Mouse (Mus musculus): Measurements from ENCODE around the gene Gm10283.

DNA sequence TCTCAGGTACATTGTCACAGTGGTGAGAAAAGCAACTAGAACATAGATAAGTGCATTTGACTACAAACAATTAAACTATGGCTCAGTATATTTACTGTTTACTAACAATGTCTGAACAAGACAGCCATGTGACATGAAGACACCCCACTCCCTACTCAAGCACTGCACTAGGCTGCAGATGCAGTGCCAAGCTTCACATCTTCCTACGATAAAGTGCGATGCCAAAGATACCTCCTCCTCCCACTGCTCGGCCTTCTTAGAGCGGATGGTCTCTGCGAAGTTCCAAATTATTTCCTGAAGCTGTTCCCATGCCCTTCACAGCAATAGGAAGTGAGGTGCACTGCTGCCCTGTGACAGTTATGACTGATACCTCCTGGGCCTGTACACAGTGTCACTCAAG, 70.3 kb downstream of the Gm10283 start:
- TF ChIP-seq CTCF (IDR thresholded peaks at IDR 0.05; ENCODE audit: extremely low read depth, insufficient read depth, insufficient read length, insufficient replicate concordance) = no peak
- TF ChIP-seq POLR2A (IDR thresholded peaks at IDR 0.05; ENCODE audit: low read depth, low read length) = no peak
